Mouse (Mus musculus) heart, embryonic 11.5 days (tissue): ENCODE measurements at regions not wholly inside any gene's neighbourhood (a gene's known extent, or its start where the extent isn't known, plus 50 kb on each side); places are given as distances from the start of the nearest gene placed in this dataset.
"Not testable (repeated sequence)": the region's sequence is repeated elsewhere in the genome, so short reads cannot be mapped to it uniquely, and the experiment has no call there.

ENCODE experiments used
- ATAC-seq: fragments of 200-750 bp; cut with Nextera tagmentation; replicated peaks from 2 replicates; pipeline ENCODE4 v1.8.0; 2017; ENCODE audit warnings: moderate library complexity; ENCODE audit not compliant: insufficient number of reproducible peaks, low FRiP score, low TSS enrichment
- H3K27ac ChIP-seq: fragments of 300-500 bp; sonication (generic); 2 replicates; pipeline ENCODE4 v1.5.1; 2014; ENCODE audit warnings: mild to moderate bottlenecking, low read depth, low read length
- H3K27me3 ChIP-seq: fragments of 300-500 bp; sonication (generic); 2 replicates; pipeline ENCODE4 v1.6.1; 2014; ENCODE audit warnings: mild to moderate bottlenecking, low read length, mixed read lengths; ENCODE audit not compliant: control insufficient read depth, insufficient read depth
- H3K36me3 ChIP-seq: fragments of 300-500 bp; sonication (generic); 2 replicates; pipeline ENCODE4 v1.6.1; 2014; ENCODE audit warnings: mild to moderate bottlenecking, low read length, moderate library complexity, mixed read lengths; ENCODE audit not compliant: control insufficient read depth, insufficient read depth
- H3K4me1 ChIP-seq: fragments of 300-500 bp; sonication (generic); 2 replicates; pipeline ENCODE4 v1.6.1; 2014; ENCODE audit warnings: low read length; ENCODE audit not compliant: control insufficient read depth, insufficient read depth
- H3K4me2 ChIP-seq: fragments of 300-500 bp; sonication (generic); 2 replicates; pipeline ENCODE4 v1.6.1; 2014; ENCODE audit warnings: mild to moderate bottlenecking, moderate library complexity
- H3K4me3 ChIP-seq: fragments of 300-500 bp; sonication (generic); 2 replicates; pipeline ENCODE4 v1.5.1; 2014; ENCODE audit warnings: low read depth, low read length
- H3K9ac ChIP-seq: fragments of 300-500 bp; sonication (generic); 2 replicates; pipeline ENCODE4 v1.6.1; 2014; ENCODE audit warnings: mild to moderate bottlenecking, low read depth, low read length, moderate library complexity
- H3K9me3 ChIP-seq: fragments of 300-500 bp; sonication (generic); replicated peaks from 2 replicates; pipeline ENCODE4 v1.6.1; 2016; ENCODE audit warnings: low read length; ENCODE audit not compliant: control insufficient read depth
- WGBS: fragments of 180-500 bp; shearing (Covaris S2); extraction: QIAGEN DNeasy Blood & Tissue Kit; methylation state at CpG from one replicate; pipeline ENCODE4 v1.1.7; 2014; ENCODE audit not compliant: insufficient replicate concordance; 5-methylcytosine and 5-hydroxymethylcytosine counted together

GRCm38 (mm10) chr10:57053375-57053774 lies 432.8 kb upstream of the Hsf2 start:
- ATAC-seq, H3K9me3 ChIP-seq, H3K36me3 ChIP-seq, H3K4me2 ChIP-seq, H3K4me1 ChIP-seq, H3K27me3 ChIP-seq, H3K27ac ChIP-seq, H3K9ac ChIP-seq, H3K4me3 ChIP-seq: not testable (repeated sequence)
- WGBS: 78% methylated on average over 2 of the region's 2 CpGs

GRCm38 (mm10) chr10:57090131-57090530 lies 396.1 kb upstream of the Hsf2 start:
- WGBS: 91% methylated on average over 2 of the region's 2 CpGs
- H3K27ac ChIP-seq: no peak overlapping the region
- no peak overlapping the region for H3K4me2 ChIP-seq
- H3K27me3 ChIP-seq: no peaks in the 10 kb centered on the region
- H3K4me1 ChIP-seq: no peaks in the 10 kb centered on the region
- H3K4me3 ChIP-seq: no peak overlapping the region
- H3K9me3 ChIP-seq: no peaks in the 10 kb centered on the region
- no peak overlapping the region for H3K9ac ChIP-seq
- ATAC-seq: no peak
- H3K36me3 ChIP-seq: no peaks in the 10 kb centered on the region

DNA sequence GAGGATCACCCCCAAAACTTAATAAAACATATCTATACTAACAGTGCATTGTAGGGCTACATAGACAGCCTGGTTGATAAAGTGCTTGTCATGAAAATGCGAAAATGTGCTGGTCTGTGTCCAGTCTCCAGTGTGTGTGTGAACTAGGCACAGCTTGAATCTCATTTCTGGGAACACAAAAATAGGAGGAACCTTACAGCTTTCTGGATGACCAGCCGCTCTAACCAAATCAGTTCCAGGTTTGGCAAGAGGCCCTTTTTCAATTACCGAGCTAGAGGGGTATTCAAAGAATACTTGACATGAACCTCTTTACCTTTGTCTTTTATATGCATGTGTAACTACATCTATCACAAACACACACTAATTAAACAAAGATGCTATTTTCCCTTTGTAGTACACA lies 390.3 kb upstream of the Hsf2 start:
- ATAC-seq: no peak
- H3K4me3 ChIP-seq: no peak overlapping the region
- 70% methylated on average over 3 of the region's 3 CpGs for WGBS
- no peak overlapping the region for H3K27ac ChIP-seq
- no peak overlapping the region for H3K4me2 ChIP-seq
- no peaks in the 10 kb centered on the region for H3K9me3 ChIP-seq
- H3K9ac ChIP-seq: no peak overlapping the region
- no peaks in the 10 kb centered on the region for H3K27me3 ChIP-seq
- H3K4me1 ChIP-seq: no peaks in the 10 kb centered on the region
- H3K36me3 ChIP-seq: no peaks in the 10 kb centered on the region

GRCm38 (mm10) chr10:57113359-57113758 lies 372.8 kb upstream of the Hsf2 start:
- 59% methylated on average over 2 of the region's 2 CpGs for WGBS
- H3K4me3 ChIP-seq: no peak overlapping the region
- peak overlapping the region; percentile 60; the same call in 1 of the 2 replicates for H3K27ac ChIP-seq
- H3K27me3 ChIP-seq: no peaks in the 10 kb centered on the region
- H3K4me2 ChIP-seq: no peak overlapping the region
- no peaks in the 10 kb centered on the region for H3K9me3 ChIP-seq
- no peaks in the 10 kb centered on the region for H3K36me3 ChIP-seq
- no peak overlapping the region for H3K9ac ChIP-seq
- no peaks in the 10 kb centered on the region for H3K4me1 ChIP-seq
- peak; percentile 66 for ATAC-seq

GRCm38 (mm10) chr10:57114696-57115271 lies 371.4 kb upstream of the Hsf2 start:
- H3K27ac ChIP-seq: peak overlapping the region; percentile 54; the same call in 1 of the 2 replicates
- peak; percentile 72 for ATAC-seq

DNA sequence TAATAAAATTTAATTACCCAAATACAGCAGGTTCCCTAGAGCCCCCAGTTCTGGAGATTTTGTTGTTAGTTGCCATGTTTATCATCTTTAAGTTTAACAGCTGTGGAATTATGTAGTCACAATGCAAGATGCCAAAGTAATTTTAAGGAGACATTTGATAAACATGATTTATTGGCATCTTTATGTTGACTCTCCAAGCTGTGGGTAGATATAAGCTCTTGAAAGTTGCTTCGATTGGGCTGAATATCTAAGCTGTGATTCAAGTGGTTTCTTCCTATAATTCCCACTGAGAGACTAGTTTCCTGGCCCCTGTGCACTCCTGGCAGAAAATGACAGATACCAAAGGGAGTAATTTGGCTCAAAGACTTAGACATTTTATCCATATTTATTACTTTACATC lies 364.7 kb upstream of the Hsf2 start:
- Histone ChIP-seq H3K27ac (no peak overlapping the region), H3K4me3 (no peak overlapping the region), H3K4me2 (no peak overlapping the region), H3K9me3 (no peaks in the 10 kb centered on the region), H3K27me3 (no peaks in the 10 kb centered on the region), H3K9ac (no peak overlapping the region), H3K36me3 (no peaks in the 10 kb centered on the region), H3K4me1 (no peaks in the 10 kb centered on the region)
- ATAC-seq: no peak
- 79% methylated on average over 1 of the region's 1 CpGs for WGBS

More at GRCm38 (mm10) chr10:57114696-57115271, 371.4 kb upstream of the Hsf2 start:
- Histone ChIP-seq H3K36me3 (no peaks in the 10 kb centered on the region), H3K4me3 (no peak overlapping the region), H3K4me2 (no peak overlapping the region), H3K27me3 (no peaks in the 10 kb centered on the region), H3K9ac (no peak overlapping the region), H3K9me3 (no peaks in the 10 kb centered on the region), H3K4me1 (no peaks in the 10 kb centered on the region)
- 46% methylated on average over 8 of the region's 8 CpGs for WGBS

DNA sequence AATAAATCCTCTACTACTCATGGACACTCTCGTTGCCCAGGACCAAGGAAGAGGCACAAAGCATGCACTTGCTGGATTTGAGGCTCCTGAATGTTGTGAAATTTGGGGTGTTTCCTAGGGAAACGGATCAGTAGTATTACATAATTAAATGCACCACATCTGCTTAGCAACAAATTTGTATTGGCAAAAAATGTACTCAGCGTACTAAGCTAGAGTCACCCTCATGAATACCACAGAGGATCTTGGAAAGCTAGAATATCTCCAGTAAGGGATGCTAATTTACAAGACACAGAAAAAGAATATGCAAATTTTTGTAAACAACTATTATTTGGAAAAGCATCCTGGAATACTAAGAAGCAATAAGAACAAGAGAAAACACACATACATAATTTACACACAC lies 359.0 kb upstream of the Hsf2 start:
- H3K9me3 ChIP-seq: no peaks in the 10 kb centered on the region
- H3K9ac ChIP-seq: no peak overlapping the region
- no peak overlapping the region for H3K27ac ChIP-seq
- no peak for ATAC-seq
- H3K4me1 ChIP-seq: no peaks in the 10 kb centered on the region
- no peaks in the 10 kb centered on the region for H3K27me3 ChIP-seq
- H3K4me3 ChIP-seq: no peak overlapping the region
- H3K4me2 ChIP-seq: no peak overlapping the region
- WGBS: 76% methylated on average over 3 of the region's 3 CpGs
- no peaks in the 10 kb centered on the region for H3K36me3 ChIP-seq

GRCm38 (mm10) chr10:57156426-57156825 lies 329.8 kb upstream of the Hsf2 start:
- no peak overlapping the region for H3K4me3 ChIP-seq
- no peak overlapping the region for H3K4me2 ChIP-seq
- H3K27me3 ChIP-seq: no peaks in the 10 kb centered on the region
- H3K4me1 ChIP-seq: no peaks in the 10 kb centered on the region
- no peak overlapping the region for H3K9ac ChIP-seq
- H3K27ac ChIP-seq: no peak overlapping the region
- no peaks in the 10 kb centered on the region for H3K36me3 ChIP-seq
- ATAC-seq: no peak
- no peaks in the 10 kb centered on the region for H3K9me3 ChIP-seq
- WGBS: 66% methylated on average over 4 of the region's 4 CpGs

GRCm38 (mm10) chr10:57156912-57157311 lies 329.3 kb upstream of the Hsf2 start:
- Histone ChIP-seq H3K36me3 (no peaks in the 10 kb centered on the region), H3K4me3 (no peak overlapping the region), H3K9ac (no peak overlapping the region), H3K27me3 (no peaks in the 10 kb centered on the region), H3K4me1 (no peaks in the 10 kb centered on the region), H3K27ac (no peak overlapping the region), H3K4me2 (no peak overlapping the region), H3K9me3 (no peaks in the 10 kb centered on the region)
- ATAC-seq: no peak
- 76% methylated on average over 9 of the region's 9 CpGs for WGBS
